Mouse (Mus musculus): ENCODE data around the gene Adar. TPM values are rescaled to one million over a fixed set of nuclear protein-coding genes. Genes with fewer than 3 reads are reported as not detected.
A peak's percentile ranks its signal among the peaks of the same experiment; 100 is the strongest.

The Adar gene
- 17.6 and 48.3 TPM in 2 replicates for polyA plus RNA-seq (2011; ENCODE audit: insufficient read depth, insufficient read length, low replicate concordance, missing spikeins)

DNA sequence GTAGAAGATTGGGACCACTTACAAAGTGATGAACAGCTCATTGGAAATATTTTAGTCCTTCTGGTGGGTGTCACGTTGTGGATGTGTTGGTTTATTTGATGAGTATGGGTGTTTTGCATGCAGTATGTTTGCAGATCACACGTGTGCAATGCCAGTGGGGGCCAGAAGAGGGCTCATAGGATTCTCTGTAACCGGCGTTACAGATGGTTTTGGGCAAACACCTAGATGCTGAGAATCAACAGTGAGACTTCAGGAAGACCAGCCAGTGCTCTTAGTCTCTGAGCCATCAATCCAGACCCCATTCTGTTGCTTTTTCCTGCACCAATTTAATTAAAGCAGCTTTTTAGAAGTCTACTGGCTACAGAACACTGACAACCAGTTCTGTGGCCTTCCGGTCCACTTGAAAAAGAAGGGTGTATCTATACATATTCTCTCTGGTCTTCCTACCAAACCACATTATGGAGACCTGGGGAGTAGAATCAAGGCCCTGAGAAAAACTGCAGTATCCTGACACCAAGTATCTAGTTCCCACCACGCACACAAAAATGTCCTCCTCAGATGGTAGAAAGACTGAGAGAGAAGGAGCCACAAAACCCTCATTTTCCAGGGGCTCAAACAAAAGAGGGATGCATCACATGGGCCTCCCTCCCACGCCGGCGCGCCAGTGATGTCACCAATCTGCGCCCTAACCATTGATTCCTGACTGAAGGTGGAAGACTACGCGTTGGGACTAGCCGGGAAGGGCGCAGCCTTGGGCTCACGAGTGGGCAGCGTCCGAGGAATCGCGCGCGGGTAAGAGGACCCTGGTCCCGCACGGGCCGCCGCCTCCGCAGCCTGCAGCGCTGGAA is at the start of gene Adar:
Gene Adar (plus strand): TSS at position 664 of the 848 bp plus-strand sequence.
- no peak within 1 kb of the TSS; the same call in 1 of the 2 replicates for H3K27ac ChIP-seq (ENCODE audit: control insufficient read depth, insufficient read depth, low read depth, low read length, poor library complexity)
- WGBS = 4% methylated on average over 28 of the region's 28 CpGs
- TF ChIP-seq POLR2A (IDR thresholded peaks at IDR 0.05; ENCODE audit: borderline replicate concordance, control insufficient read depth, low read depth, low read length) (no peak), CTCF (IDR thresholded peaks at IDR 0.05; ENCODE audit: control insufficient read depth, insufficient read depth, low read length) (peak; percentile 50)
- H3K4me3 ChIP-seq (replicated peaks; ENCODE audit: control insufficient read depth, low read depth, low read length) = peak within 1 kb of the TSS; percentile 79
- H3K4me1 ChIP-seq (ENCODE audit: control insufficient read depth, insufficient read depth, low read length) = peaks cover 2% of the 10 kb centered on the region

DNA sequence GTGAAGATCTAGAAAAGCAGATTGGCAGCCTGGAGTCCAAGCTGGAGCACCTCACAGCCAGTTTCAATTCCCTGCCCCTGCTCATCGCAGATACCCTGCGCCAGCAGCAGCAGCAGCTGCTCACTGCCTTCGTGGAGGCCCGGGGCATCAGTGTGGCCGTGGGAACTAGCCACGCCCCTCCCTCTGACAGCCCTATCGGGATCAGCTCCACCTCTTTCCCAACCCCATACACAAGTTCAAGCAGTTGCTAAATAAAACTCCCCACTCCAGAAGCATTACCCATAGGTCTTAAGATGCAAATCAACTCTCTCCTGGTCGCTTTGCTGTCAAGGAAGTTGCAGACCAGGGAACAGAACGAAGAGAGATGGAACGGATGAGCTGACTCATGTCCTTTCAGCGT is 47.7 kb upstream of the Adar start:
- no peaks in the 10 kb centered on the region for H3K4me1 ChIP-seq (ENCODE audit: control insufficient read depth, insufficient read depth, low read length)
- 45% methylated on average over 11 of the region's 11 CpGs for WGBS
- no peak overlapping the region for H3K4me3 ChIP-seq (replicated peaks; ENCODE audit: control insufficient read depth, low read depth, low read length)
- no peak for TF ChIP-seq CTCF (IDR thresholded peaks at IDR 0.05; ENCODE audit: control insufficient read depth, insufficient read depth, low read length)
- TF ChIP-seq POLR2A (IDR thresholded peaks at IDR 0.05; ENCODE audit: borderline replicate concordance, control insufficient read depth, low read depth, low read length) = no peak
- no peak overlapping the region for H3K27ac ChIP-seq (ENCODE audit: control insufficient read depth, insufficient read depth, low read depth, low read length, poor library complexity)

DNA sequence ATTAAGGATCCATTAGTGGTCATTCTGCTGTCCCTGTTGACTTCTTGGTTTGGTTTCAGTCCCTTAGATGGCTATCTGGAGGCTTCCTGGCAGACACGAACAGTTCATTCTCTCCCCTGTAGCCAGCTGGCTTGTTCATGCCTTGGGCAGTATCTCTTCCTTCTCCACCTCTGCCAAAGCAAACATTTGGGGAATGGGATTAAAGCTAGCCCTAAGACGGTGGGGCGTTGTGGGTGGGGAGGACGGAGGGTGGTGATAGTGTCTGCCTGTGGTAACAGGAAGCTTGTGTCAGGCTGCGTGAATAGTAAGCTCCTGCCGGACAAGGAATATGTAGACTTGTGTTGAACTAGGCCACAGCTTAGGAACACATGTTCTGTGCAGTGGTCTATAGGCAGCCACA is 43.5 kb upstream of the Adar start:
- WGBS = 68% methylated on average over 6 of the region's 6 CpGs
- Histone ChIP-seq H3K4me3 (replicated peaks; ENCODE audit: control insufficient read depth, low read depth, low read length) (no peak overlapping the region), H3K4me1 (ENCODE audit: control insufficient read depth, insufficient read depth, low read length) (peaks cover 1% of the 10 kb centered on the region; the same call in 1 of the 2 replicates), H3K27ac (ENCODE audit: control insufficient read depth, insufficient read depth, low read depth, low read length, poor library complexity) (no peak overlapping the region)
- TF ChIP-seq POLR2A (IDR thresholded peaks at IDR 0.05; ENCODE audit: borderline replicate concordance, control insufficient read depth, low read depth, low read length) = no peak
- TF ChIP-seq CTCF (IDR thresholded peaks at IDR 0.05; ENCODE audit: control insufficient read depth, insufficient read depth, low read length) = no peak

DNA sequence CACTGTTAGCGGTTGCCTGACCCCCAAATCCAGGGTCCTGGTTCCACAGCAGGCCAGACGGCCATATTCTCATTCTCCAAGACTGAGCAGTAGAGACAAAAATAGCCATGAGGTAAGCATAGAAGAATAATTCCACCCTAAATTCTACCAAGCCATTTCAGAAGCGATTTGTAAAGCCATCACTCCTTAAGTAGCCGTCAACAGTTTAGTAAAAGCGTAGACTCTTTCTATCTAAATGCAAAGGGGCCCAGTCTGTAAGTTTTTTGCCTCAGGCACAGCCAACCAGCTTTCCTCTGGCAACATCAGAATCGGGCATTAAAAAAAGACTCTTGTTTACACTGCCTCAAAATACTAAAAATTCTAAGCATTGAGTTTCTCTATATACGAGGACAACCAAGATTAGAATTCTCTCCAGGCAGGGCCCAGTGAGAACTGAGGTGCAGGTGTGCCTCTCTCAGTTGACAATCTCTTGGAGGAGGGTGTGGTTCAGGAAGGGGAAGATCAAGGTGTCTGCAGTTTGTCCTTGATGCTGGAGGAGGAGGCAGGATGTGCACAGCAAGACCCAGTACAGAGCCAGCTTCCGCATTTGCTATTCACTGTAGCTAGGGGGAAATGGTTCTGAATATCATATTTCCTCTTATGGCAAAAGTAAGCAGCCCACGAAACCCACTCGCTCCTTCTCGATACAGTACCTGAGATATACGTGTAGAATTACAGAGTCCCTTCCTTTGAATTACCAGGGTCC is 42.1 kb upstream of the Adar start:
- Histone ChIP-seq H3K4me3 (replicated peaks; ENCODE audit: control insufficient read depth, low read depth, low read length) (no peak overlapping the region), H3K4me1 (ENCODE audit: control insufficient read depth, insufficient read depth, low read length) (peaks cover 1% of the 10 kb centered on the region; the same call in 1 of the 2 replicates), H3K27ac (ENCODE audit: control insufficient read depth, insufficient read depth, low read depth, low read length, poor library complexity) (no peak overlapping the region)
- 33% methylated on average over 12 of the region's 12 CpGs for WGBS
- no peak for TF ChIP-seq POLR2A (IDR thresholded peaks at IDR 0.05; ENCODE audit: borderline replicate concordance, control insufficient read depth, low read depth, low read length)
- TF ChIP-seq CTCF (IDR thresholded peaks at IDR 0.05; ENCODE audit: control insufficient read depth, insufficient read depth, low read length) = no peak

DNA sequence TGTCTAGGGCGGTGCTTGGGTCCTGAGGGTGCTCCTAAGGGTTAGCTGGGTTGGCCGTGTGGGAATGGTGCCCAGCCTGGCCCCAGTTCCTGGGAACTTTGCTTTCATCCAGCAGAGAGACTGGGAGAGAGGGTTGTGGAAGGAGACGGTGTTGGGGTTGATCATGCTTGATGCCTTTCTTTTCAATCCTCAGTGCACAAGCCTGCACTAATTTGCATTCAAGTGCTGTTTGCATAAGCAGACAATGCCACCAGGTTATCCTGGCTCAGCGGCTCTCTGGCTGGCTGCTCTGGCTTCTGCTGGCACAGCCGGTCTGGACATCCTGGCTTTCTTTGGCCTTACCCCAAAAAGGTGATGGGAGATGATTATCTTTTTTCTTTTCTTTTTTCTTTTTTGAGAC is 37.2 kb upstream of the Adar start:
- 77% methylated on average over 5 of the region's 5 CpGs for WGBS
- Histone ChIP-seq H3K4me1 (ENCODE audit: control insufficient read depth, insufficient read depth, low read length) (peaks cover 1% of the 10 kb centered on the region; the same call in 1 of the 2 replicates), H3K27ac (ENCODE audit: control insufficient read depth, insufficient read depth, low read depth, low read length, poor library complexity) (no peak overlapping the region), H3K4me3 (replicated peaks; ENCODE audit: control insufficient read depth, low read depth, low read length) (no peak overlapping the region)
- TF ChIP-seq POLR2A (IDR thresholded peaks at IDR 0.05; ENCODE audit: borderline replicate concordance, control insufficient read depth, low read depth, low read length) (no peak), CTCF (IDR thresholded peaks at IDR 0.05; ENCODE audit: control insufficient read depth, insufficient read depth, low read length) (no peak)

DNA sequence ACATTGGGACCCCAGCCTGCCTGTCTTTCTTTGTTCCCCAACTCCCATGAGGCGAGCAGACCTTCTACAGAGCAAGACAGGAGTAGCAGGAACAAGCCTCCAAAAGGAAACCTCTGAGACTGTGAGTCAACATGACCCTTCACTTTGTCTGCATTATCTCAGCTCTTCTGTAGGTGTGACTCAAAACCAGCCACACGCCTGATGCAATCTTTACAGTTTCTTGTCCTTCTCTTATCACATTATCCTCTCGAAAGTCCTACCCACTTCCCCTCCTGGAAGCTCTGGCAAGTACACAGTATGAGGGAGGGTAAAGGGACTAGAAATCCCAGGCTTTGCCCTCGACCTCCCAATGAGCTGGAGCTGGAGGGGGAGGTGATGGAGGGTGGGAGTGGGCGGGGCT is 28.8 kb upstream of the Adar start:
- WGBS = 30% methylated on average over 5 of the region's 5 CpGs
- H3K4me3 ChIP-seq (replicated peaks; ENCODE audit: control insufficient read depth, low read depth, low read length) = no peak overlapping the region
- H3K4me1 ChIP-seq (ENCODE audit: control insufficient read depth, insufficient read depth, low read length) = no peaks in the 10 kb centered on the region
- no peak for TF ChIP-seq CTCF (IDR thresholded peaks at IDR 0.05; ENCODE audit: control insufficient read depth, insufficient read depth, low read length)
- H3K27ac ChIP-seq (ENCODE audit: control insufficient read depth, insufficient read depth, low read depth, low read length, poor library complexity) = no peak overlapping the region

DNA sequence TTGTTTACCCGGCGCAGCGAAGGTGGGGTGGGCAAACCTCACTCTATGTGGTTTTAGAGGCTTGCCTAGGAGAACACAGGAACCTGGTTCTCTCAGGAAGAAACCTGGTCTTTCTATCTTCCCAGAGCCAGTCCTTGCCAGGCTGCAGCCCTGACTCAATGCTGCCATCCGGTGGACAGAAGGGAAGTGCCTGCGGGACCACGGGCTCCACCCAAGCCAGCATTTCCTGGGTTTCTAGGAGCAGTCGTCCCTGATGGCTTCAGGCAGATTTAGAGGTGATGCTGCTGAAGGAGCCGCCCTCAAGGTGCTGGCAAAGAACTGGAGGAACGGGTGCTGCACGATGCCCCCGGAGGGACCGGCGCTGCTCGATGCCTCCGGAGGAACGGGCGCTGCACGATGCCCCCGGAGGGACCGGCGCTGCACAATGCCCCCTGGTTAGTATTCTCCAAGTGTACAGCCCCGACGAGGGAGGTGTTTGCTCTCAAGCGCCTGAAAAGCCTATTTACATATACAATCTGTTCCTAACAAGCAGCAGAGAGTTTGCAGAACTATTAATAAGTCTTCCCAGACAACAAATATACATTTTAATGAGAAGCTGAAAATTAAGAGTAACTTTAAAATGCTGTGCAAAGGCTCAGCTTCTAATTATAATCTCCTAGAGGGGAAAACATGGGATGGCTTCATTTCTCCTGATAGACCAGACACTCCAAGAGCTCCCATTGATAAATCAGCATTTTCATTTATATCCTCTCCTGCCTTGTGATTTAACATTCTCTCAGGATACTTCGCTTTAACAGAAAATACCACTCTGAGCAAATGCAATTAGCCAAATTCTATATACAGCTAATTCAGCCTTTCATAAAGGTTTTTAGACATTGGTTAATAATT is 25.9 kb upstream of the Adar start:
- H3K4me3 ChIP-seq (replicated peaks; ENCODE audit: control insufficient read depth, low read depth, low read length) = no peak overlapping the region
- no peak overlapping the region; the same call in 1 of the 2 replicates for H3K27ac ChIP-seq (ENCODE audit: control insufficient read depth, insufficient read depth, low read depth, low read length, poor library complexity)
- TF ChIP-seq CTCF (IDR thresholded peaks at IDR 0.05; ENCODE audit: control insufficient read depth, insufficient read depth, low read length) (peak; percentile 89), POLR2A (IDR thresholded peaks at IDR 0.05; ENCODE audit: borderline replicate concordance, control insufficient read depth, low read depth, low read length) (no peak)
- no peaks in the 10 kb centered on the region for H3K4me1 ChIP-seq (ENCODE audit: control insufficient read depth, insufficient read depth, low read length)
- WGBS = 5% methylated on average over 25 of the region's 25 CpGs
